Mouse (Mus musculus) forebrain, postnatal 0 days (tissue): ENCODE results near the gene Ahctf1. TPM values are rescaled to one million over a fixed set of nuclear protein-coding genes. Genes with fewer than 3 reads are reported as not detected.

ENCODE experiments used
- ATAC-seq: fragments of 200-750 bp; cut with Nextera tagmentation; 2 replicates; pipeline ENCODE4 v1.8.0; 2017; ENCODE audit warnings: mild to moderate bottlenecking, moderate library complexity
- DNase-seq: peaks from one replicate; pipeline ENCODE4 v3.0.0-alpha.2; 2015
- H3K27ac ChIP-seq: fragments of 300-500 bp; sonication (generic); 2 replicates; pipeline ENCODE4 v1.5.1; 2014; ENCODE audit warnings: low read depth, mild to moderate bottlenecking, antibody characterized with exemption, low read length, moderate library complexity, mixed read lengths
- H3K27me3 ChIP-seq: fragments of 300-500 bp; sonication (generic); 2 replicates; pipeline ENCODE4 v1.6.1; 2014; ENCODE audit warnings: mild to moderate bottlenecking, low read length, mixed read lengths; ENCODE audit not compliant: insufficient read depth
- H3K36me3 ChIP-seq: fragments of 300-500 bp; sonication (generic); 2 replicates; pipeline ENCODE4 v1.6.1; 2014; ENCODE audit warnings: mild to moderate bottlenecking, moderate library complexity; ENCODE audit not compliant: insufficient read depth
- H3K4me1 ChIP-seq: fragments of 300-500 bp; sonication (generic); 2 replicates; pipeline ENCODE4 v1.6.1; 2014; ENCODE audit warnings: antibody characterized with exemption; ENCODE audit not compliant: insufficient read depth
- H3K4me2 ChIP-seq: fragments of 300-500 bp; sonication (generic); 2 replicates; pipeline ENCODE4 v1.6.1; 2014; ENCODE audit warnings: low read depth, mild to moderate bottlenecking, moderate library complexity
- H3K4me3 ChIP-seq: fragments of 300-500 bp; sonication (generic); 2 replicates; pipeline ENCODE4 v1.5.1; 2014; ENCODE audit warnings: low read depth, low read length, mixed read lengths
- H3K9ac ChIP-seq: fragments of 300-500 bp; sonication (generic); 2 replicates; pipeline ENCODE4 v1.6.1; 2014; ENCODE audit warnings: mild to moderate bottlenecking
- H3K9me3 ChIP-seq: fragments of 300-500 bp; sonication (generic); 2 replicates; pipeline ENCODE4 v1.6.1; 2016; ENCODE audit warnings: low read length
- CTCF ChIP-seq: sonication (generic); IDR thresholded peaks from 2 replicates; pipeline ENCODE4 v1.5.1; 2016; ENCODE audit warnings: antibody characterized with exemption, control low read depth, low read depth
- WGBS: fragments of 180-500 bp; shearing (Covaris S2); extraction: QIAGEN DNeasy Blood & Tissue Kit; methylation state at CpG from one replicate; pipeline ENCODE4 v1.1.7; 2014; 5-methylcytosine and 5-hydroxymethylcytosine counted together
- polyA plus RNA-seq: library from polyadenylated mRNA; unstranded; fragments of >200 nt; fragmentation: Nextera tagmentation; extraction: Ambion mirVana; gene quantifications from 2 replicates; pipeline ENCODE4 v1.2.1, GENCODE M21; 2015
- total RNA-seq: library from RNA; depleted of rRNA; stranded (reverse); fragments of >200 nt; gene quantifications from 2 replicates; pipeline ENCODE4 v1.2.3, GENCODE M21; 2014

Gene Ahctf1
- total and polyA plus RNA-seq, 2 experiments from 2014 or later: 8.0 to 41.8 TPM

- ATAC-seq (no peak), DNase-seq (no peak)
- peaks cover 39% of the 10 kb centered on the region for H3K36me3 ChIP-seq
- no peaks in the 10 kb centered on the region for H3K9me3 ChIP-seq
- TF ChIP-seq CTCF: peak; percentile 11; the same call in 1 of the 2 replicates
- H3K4me1 ChIP-seq: peaks cover 7% of the 10 kb centered on the region; the same call in 1 of the 2 replicates
- H3K4me2 ChIP-seq: no peak overlapping the region
- no peak overlapping the region for H3K9ac ChIP-seq
- H3K27ac ChIP-seq: no peak overlapping the region
- H3K27me3 ChIP-seq: no peaks in the 10 kb centered on the region
- H3K4me3 ChIP-seq: no peak overlapping the region
Observed at GRCm38 (mm10) chr1:179798794-179799193, 4.7 kb downstream of the Ahctf1 start.

GRCm38 (mm10) chr1:179787281-179787680 is 16.2 kb downstream of the Ahctf1 start:
- Histone ChIP-seq H3K4me3 (no peak overlapping the region), H3K27me3 (no peaks in the 10 kb centered on the region), H3K36me3 (peaks cover 58% of the 10 kb centered on the region), H3K9ac (no peak overlapping the region), H3K4me2 (no peak overlapping the region), H3K9me3 (no peaks in the 10 kb centered on the region), H3K4me1 (no peaks in the 10 kb centered on the region), H3K27ac (no peak overlapping the region)
- 85% methylated on average over 4 of the region's 4 CpGs for WGBS
- no peak for ATAC-seq
- no peak for DNase-seq
- no peak for TF ChIP-seq CTCF

GRCm38 (mm10) chr1:179785502-179785901 is 18.0 kb downstream of the Ahctf1 start:
- no peak for ATAC-seq
- WGBS: 89% methylated on average over 5 of the region's 5 CpGs
- H3K36me3 ChIP-seq: peaks cover 62% of the 10 kb centered on the region

GRCm38 (mm10) chr1:179784098-179784497 is 19.4 kb downstream of the Ahctf1 start:
- Histone ChIP-seq H3K27ac (no peak overlapping the region), H3K4me2 (no peak overlapping the region), H3K27me3 (no peaks in the 10 kb centered on the region), H3K9me3 (no peaks in the 10 kb centered on the region), H3K4me1 (no peaks in the 10 kb centered on the region), H3K9ac (no peak overlapping the region), H3K36me3 (peaks cover 64% of the 10 kb centered on the region), H3K4me3 (no peak overlapping the region)
- DNase-seq (no peak), ATAC-seq (no peak)
- TF ChIP-seq CTCF: no peak
- 89% methylated on average over 4 of the region's 4 CpGs for WGBS

More at GRCm38 (mm10) chr1:179785502-179785901, 18.0 kb downstream of the Ahctf1 start:
- H3K27me3 ChIP-seq: no peaks in the 10 kb centered on the region
- no peaks in the 10 kb centered on the region for H3K9me3 ChIP-seq
- no peak overlapping the region for H3K4me2 ChIP-seq
- DNase-seq: no peak
- H3K9ac ChIP-seq: no peak overlapping the region
- no peak for TF ChIP-seq CTCF
- H3K27ac ChIP-seq: no peak overlapping the region
- no peak overlapping the region for H3K4me3 ChIP-seq
- no peaks in the 10 kb centered on the region for H3K4me1 ChIP-seq

- no peaks in the 10 kb centered on the region for H3K27me3 ChIP-seq
- peaks cover 73% of the 10 kb centered on the region for H3K36me3 ChIP-seq
- H3K9me3 ChIP-seq: no peaks in the 10 kb centered on the region
- ATAC-seq (no peak), DNase-seq (no peak)
- no peak overlapping the region for H3K4me3 ChIP-seq
- no peak overlapping the region for H3K9ac ChIP-seq
- 97% methylated on average over 8 of the region's 8 CpGs for WGBS
- H3K4me1 ChIP-seq: no peaks in the 10 kb centered on the region
- TF ChIP-seq CTCF: no peak
- H3K4me2 ChIP-seq: no peak overlapping the region
- H3K27ac ChIP-seq: no peak overlapping the region
Observed at GRCm38 (mm10) chr1:179776831-179777230, 26.6 kb downstream of the Ahctf1 start.

- 99% methylated on average over 4 of the region's 4 CpGs for WGBS
- Histone ChIP-seq H3K4me1 (no peaks in the 10 kb centered on the region), H3K36me3 (peaks cover 59% of the 10 kb centered on the region)
Observed at GRCm38 (mm10) chr1:179760553-179760952, 42.9 kb downstream of the Ahctf1 start.

GRCm38 (mm10) chr1:179760086-179760485 is 43.4 kb downstream of the Ahctf1 start:
- H3K4me2 ChIP-seq: no peak overlapping the region
- no peaks in the 10 kb centered on the region for H3K27me3 ChIP-seq
- DNase-seq (no peak), ATAC-seq (no peak)
- WGBS: 98% methylated on average over 5 of the region's 5 CpGs
- H3K4me1 ChIP-seq: no peaks in the 10 kb centered on the region
- no peak for TF ChIP-seq CTCF
- H3K36me3 ChIP-seq: peaks cover 57% of the 10 kb centered on the region
- no peak overlapping the region for H3K4me3 ChIP-seq
- H3K27ac ChIP-seq: no peak overlapping the region
- no peak overlapping the region for H3K9ac ChIP-seq
- no peaks in the 10 kb centered on the region for H3K9me3 ChIP-seq

More at GRCm38 (mm10) chr1:179760553-179760952, 42.9 kb downstream of the Ahctf1 start:
- no peak for DNase-seq
- Histone ChIP-seq H3K27me3 (no peaks in the 10 kb centered on the region), H3K4me3 (no peak overlapping the region), H3K9me3 (no peaks in the 10 kb centered on the region), H3K4me2 (no peak overlapping the region), H3K9ac (no peak overlapping the region), H3K27ac (no peak overlapping the region)
- no peak for TF ChIP-seq CTCF
- ATAC-seq: no peak
